Mouse (Mus musculus) liver, adult 2 months (tissue): Measurements from ENCODE around the gene Smtn. TPM values are rescaled to one million over a fixed set of nuclear protein-coding genes. Genes with fewer than 3 reads are reported as not detected.

Experiments
- DNase-seq: peaks from one replicate; pipeline ENCODE4 v3.0.0-alpha.2; 2011; ENCODE audit warnings: low read depth, low spot score; ENCODE audit errors: extremely low read depth
- H3K27ac ChIP-seq: fragments of 200-500 bp; replicated peaks from 2 replicates; pipeline ENCODE4 v1.5.1; 2012; ENCODE audit warnings: low read depth, mild to moderate bottlenecking, control low read depth, inconsistent platforms, low read length; ENCODE audit not compliant: insufficient read depth
- H3K27me3 ChIP-seq: fragments of 200-500 bp; 2 replicates; pipeline ENCODE4 v1.6.1; 2012; ENCODE audit warnings: mild to moderate bottlenecking, moderate library complexity, low read length, inconsistent platforms; ENCODE audit not compliant: control insufficient read depth, insufficient read depth
- H3K36me3 ChIP-seq: fragments of 200-500 bp; 2 replicates; pipeline ENCODE4 v1.6.1; 2012; ENCODE audit warnings: low read length, inconsistent platforms; ENCODE audit not compliant: control insufficient read depth, insufficient read depth
- H3K4me1 ChIP-seq: fragments of 200-500 bp; 2 replicates; pipeline ENCODE4 v1.6.1; 2011; ENCODE audit warnings: low read length; ENCODE audit not compliant: control insufficient read depth, insufficient read depth
- H3K4me3 ChIP-seq: fragments of 200-500 bp; 2 replicates; pipeline ENCODE4 v1.5.1; 2011; ENCODE audit warnings: low read depth, mild to moderate bottlenecking, control low read depth, low read length, moderate library complexity; ENCODE audit not compliant: insufficient read depth
- H3K79me2 ChIP-seq: fragments of 200-500 bp; 2 replicates; pipeline ENCODE4 v1.6.1; 2012; ENCODE audit warnings: inconsistent platforms, mild to moderate bottlenecking, low read length, moderate library complexity; ENCODE audit not compliant: control insufficient read depth, insufficient read depth
- H3K9ac ChIP-seq: fragments of 200-500 bp; 2 replicates; pipeline ENCODE4 v1.6.1; 2012; ENCODE audit warnings: low read depth, mild to moderate bottlenecking, control low read depth, inconsistent platforms, low read length
- CTCF ChIP-seq: fragments of 200-500 bp; IDR thresholded peaks from 2 replicates; pipeline ENCODE4 v1.5.1; 2011; ENCODE audit warnings: low read depth, low read length, control low read depth
- POLR2A ChIP-seq: fragments of 200-500 bp; IDR thresholded peaks from 2 replicates; pipeline ENCODE4 v1.6.1; 2011; ENCODE audit warnings: low read length, control low read depth; ENCODE audit not compliant: insufficient read depth; ENCODE audit errors: extremely low read depth
- WGBS: fragments of 180-500 bp; shearing (Covaris S2); methylation state at CpG from one replicate; pipeline ENCODE4 v1.1.7; 2018; 5-methylcytosine and 5-hydroxymethylcytosine counted together
- polyA plus RNA-seq: library from polyadenylated mRNA; depleted of rRNA; stranded (reverse); fragments of >200 nt; gene quantifications from 2 replicates; pipeline ENCODE4 v1.2.3, GENCODE M21; 2012
- total RNA-seq: library from RNA; depleted of rRNA; stranded (reverse); fragments of >200 nt; gene quantifications from 2 replicates; pipeline ENCODE4 v1.2.3, GENCODE M21; 2014

The Smtn gene
- total and polyA plus RNA-seq, 2 experiments, result 2.2 to 2.9 TPM

DNA sequence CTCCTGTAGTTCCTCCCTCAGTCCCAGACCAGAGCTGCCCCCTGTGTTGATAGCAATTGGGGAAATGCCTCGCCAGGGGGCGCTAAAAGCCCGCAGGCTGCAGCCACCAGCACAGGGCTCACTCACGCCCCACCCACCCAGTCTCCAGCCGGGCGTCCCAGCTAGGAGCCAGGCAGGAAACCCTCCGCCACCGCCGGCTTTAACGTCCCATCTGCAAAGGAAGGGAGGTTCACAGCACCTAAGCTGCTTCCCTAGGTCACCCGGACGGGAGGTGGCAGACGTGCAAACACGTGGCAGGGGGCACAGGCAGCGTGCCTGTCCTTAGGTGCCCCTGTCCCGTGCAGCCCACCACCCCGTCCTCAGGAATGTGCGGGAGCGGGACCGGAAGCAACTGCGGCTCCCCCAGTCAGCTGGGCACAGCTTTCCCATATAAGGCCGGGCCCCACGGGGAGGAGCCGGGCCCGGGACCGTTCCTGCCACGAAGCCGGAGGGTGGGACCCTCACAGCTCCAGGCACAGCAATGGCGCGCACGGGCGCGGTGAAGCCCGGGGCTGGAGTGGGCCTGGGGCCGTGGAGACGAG lies 4.9 kb downstream of the Smtn start:
- H3K9ac ChIP-seq, result peak overlapping the region; percentile 90
- TF ChIP-seq POLR2A, result no peak
- TF ChIP-seq CTCF, result peak; percentile 93
- H3K4me3 ChIP-seq, result peak overlapping the region; percentile 78
- H3K27ac ChIP-seq, result peak overlapping the region; percentile 68
- no peaks in the 10 kb centered on the region for H3K79me2 ChIP-seq
- no peaks in the 10 kb centered on the region for H3K27me3 ChIP-seq
- H3K4me1 ChIP-seq, result peaks cover 5% of the 10 kb centered on the region; the same call in 1 of the 2 replicates
- 5% methylated on average over 36 of the region's 36 CpGs for WGBS
- peak; percentile 55 for DNase-seq
- no peaks in the 10 kb centered on the region for H3K36me3 ChIP-seq

DNA sequence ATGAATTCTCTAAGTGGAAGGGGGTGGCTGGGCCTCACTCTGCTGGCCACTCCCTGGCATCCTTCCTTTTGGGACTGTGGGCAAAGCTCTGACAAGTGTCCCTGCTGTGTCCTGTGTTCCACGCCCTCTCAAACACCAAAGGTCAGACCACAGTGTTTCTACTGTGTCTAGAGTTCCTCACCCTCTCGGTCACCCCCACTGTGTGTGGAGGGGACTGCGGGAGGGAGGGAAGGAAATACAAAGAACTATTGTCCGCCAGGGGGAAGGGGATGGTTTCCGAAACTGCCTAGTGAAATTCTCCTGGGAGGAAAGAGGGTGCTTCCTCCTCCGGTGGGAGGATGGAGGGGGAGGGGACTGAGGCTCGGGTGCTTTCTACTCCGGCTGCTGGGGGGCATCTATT lies 5.5 kb downstream of the Smtn start:
- Histone ChIP-seq H3K36me3 (no peaks in the 10 kb centered on the region), H3K9ac (no peak overlapping the region), H3K27me3 (no peaks in the 10 kb centered on the region), H3K4me1 (peaks cover 5% of the 10 kb centered on the region; the same call in 1 of the 2 replicates), H3K27ac (no peak overlapping the region), H3K79me2 (no peaks in the 10 kb centered on the region), H3K4me3 (no peak overlapping the region)
- TF ChIP-seq CTCF (0 out of 2 replicates have a peak, but pooled peaks have one; percentile 25), POLR2A (no peak)
- peak; percentile 6 for DNase-seq
- WGBS, result 37% methylated on average over 8 of the region's 8 CpGs

DNA sequence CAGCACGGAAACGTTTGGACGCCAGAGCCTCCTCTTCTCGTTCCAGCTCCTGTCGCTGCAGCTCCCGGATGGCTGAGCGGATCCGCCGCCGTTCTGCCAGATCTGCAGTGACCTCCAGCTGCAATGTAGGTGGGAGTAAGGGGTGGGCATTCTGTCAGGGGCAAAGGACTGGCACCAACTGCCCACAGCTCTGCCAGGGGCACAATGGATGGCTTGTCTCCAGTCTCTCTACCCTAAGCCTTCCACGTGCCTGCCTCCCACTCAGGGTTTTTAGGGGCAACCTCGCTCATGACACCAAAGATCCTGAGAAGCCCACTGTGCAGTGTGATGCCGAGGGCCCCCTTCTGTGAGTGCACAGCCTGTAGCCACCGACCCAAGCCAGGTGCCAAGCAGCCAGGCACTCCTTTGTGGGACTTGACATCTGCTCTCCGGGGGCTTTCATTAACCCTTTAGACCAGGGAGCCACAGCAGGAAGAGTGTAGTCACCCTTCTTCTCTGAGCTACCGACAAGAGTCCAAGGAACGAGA lies 6.9 kb downstream of the Smtn start:
- Histone ChIP-seq H3K4me1 (peaks cover 5% of the 10 kb centered on the region; the same call in 1 of the 2 replicates), H3K36me3 (no peaks in the 10 kb centered on the region)
- TF ChIP-seq POLR2A (no peak), CTCF (no peak)

DNA sequence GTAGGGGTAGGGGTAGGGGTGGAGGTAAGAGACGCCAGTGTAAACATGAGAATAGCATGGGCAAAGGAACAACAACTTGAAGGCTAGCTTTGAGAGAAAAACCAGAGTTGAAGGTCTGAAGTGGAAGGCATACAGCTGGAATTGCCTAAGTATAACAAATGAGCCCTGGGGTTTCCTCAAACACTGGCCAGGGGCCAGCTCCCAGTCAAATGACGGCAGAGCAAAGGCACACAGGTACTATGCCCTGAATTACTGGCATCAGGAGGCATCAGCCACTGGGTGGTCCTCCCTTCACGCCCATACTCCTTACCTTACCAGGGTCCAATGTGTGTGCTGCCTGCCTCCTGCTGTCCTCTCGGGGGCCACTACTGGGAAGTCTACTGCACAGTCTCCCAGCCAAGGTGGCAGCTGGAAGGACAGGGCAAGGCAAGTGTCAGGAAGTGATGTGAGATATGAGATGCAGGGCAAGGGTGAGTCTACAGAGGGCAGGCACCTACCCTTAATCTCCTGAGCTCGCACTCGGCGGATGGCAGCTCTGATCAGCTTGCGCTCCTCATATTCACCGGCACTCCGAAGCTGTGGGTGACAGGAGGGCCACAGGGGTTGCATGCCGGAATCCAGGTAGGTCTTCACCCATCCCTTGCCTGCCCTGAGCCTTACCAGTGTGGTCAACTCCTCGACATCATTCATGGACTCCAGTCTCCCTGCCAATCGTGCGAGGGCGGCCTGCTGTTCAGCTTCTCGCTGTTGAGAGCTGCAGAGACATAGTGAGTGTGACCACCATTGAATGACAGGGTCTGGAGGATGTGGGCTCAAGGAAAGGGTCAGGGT lies 8.1 kb downstream of the Smtn start:
- DNase-seq, result no peak
- Histone ChIP-seq H3K27ac (no peak overlapping the region), H3K9ac (no peak overlapping the region), H3K79me2 (no peaks in the 10 kb centered on the region), H3K4me1 (peaks cover 5% of the 10 kb centered on the region; the same call in 1 of the 2 replicates), H3K4me3 (no peak overlapping the region), H3K27me3 (no peaks in the 10 kb centered on the region), H3K36me3 (no peaks in the 10 kb centered on the region)
- TF ChIP-seq POLR2A (no peak), CTCF (no peak)
- 85% methylated on average over 16 of the region's 16 CpGs for WGBS

More for the DNA sequence above, 6.9 kb downstream of the Smtn start:
- 91% methylated on average over 17 of the region's 17 CpGs for WGBS
- Histone ChIP-seq H3K27ac (no peak overlapping the region), H3K4me3 (no peak overlapping the region), H3K79me2 (no peaks in the 10 kb centered on the region), H3K9ac (no peak overlapping the region), H3K27me3 (no peaks in the 10 kb centered on the region)
- DNase-seq, result no peak

DNA sequence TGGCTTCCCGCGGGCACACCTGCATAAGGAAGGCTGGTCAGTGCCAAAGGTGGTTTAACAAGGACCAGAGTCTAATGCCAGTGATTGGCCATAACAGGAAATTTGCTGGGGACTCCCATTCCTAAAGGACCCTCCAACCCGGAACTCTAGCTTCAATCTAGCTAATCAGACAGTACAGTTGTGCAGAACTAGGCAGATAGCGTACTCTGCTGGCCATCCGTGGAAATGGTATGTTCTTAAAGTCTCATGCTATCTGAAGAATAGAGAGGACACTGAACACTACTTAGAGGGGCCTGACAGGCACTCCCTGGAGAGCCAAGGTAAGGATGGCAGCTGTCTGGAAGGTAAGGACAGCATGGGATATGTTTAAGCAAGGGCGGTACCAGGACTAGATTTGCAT lies 8.8 kb downstream of the Smtn start:
- Histone ChIP-seq H3K9ac (no peak overlapping the region), H3K4me3 (no peak overlapping the region), H3K4me1 (peaks cover 5% of the 10 kb centered on the region; the same call in 1 of the 2 replicates), H3K36me3 (no peaks in the 10 kb centered on the region), H3K27me3 (no peaks in the 10 kb centered on the region), H3K27ac (no peak overlapping the region), H3K79me2 (no peaks in the 10 kb centered on the region)
- TF ChIP-seq POLR2A (no peak), CTCF (no peak)
- WGBS, result 90% methylated on average over 6 of the region's 6 CpGs
- no peak for DNase-seq
